Mouse (Mus musculus): Measurements from ENCODE around the gene Fars2. TPM values are rescaled to one million over a fixed set of nuclear protein-coding genes. Genes with fewer than 3 reads are reported as not detected.

Fars2 gene
- total RNA-seq, 2 experiments from 2014 or later = 33.7 to 42.4 TPM

DNA sequence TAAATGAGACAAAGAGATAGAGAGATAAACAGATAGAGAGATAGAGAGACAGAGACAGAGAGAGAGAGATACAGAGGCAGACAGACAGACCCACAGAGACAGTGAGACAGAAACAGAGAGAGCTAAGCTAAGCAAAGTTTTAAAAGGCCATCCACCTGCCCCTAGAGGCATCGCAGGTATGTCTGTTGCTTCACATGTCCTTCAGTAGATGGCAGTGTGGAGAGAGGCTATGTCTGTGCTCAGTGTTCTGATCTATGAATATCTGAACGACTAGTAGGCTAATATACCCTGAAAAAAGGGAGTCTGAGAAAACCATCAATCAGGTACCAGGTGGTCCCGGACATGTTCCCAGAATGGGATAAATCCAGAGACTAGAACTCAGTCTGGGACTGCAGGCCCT lies 537.0 kb downstream of the Fars2 start:
- Histone ChIP-seq H3K4me3 (no peak overlapping the region), H3K27ac (no peak overlapping the region)
- TF ChIP-seq CTCF (conservative IDR thresholded peaks at IDR 0.05) = peak; percentile 63
- no peak for DNase-seq (ENCODE audit: low spot score in 2 of 2)

DNA sequence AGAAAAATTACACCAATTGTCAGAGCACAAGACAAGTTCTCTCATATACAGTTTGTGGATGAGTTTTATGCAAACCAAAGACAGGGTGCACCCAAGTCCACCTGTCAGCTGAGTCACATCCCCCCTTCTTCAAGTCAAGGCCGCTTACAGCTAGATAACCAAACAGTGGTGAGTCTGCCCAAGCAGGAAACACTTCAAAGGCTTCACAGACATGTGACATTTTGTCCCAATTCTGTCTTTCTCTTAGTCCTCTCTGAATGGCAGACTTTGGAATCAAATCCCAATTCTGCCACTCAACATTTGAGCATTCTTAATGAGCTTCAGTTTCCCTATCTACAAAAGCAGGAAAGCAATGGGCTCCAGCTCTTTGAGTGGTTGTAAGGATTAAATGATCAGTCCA lies 562.1 kb downstream of the Fars2 start:
- no peak for TF ChIP-seq CTCF (conservative IDR thresholded peaks at IDR 0.05)

GRCm38 (mm10) chr13:36680690-36681355 lies 563.6 kb downstream of the Fars2 start:
- no peak overlapping the region for H3K4me3 ChIP-seq
- no peak for TF ChIP-seq CTCF (conservative IDR thresholded peaks at IDR 0.05)
- H3K27ac ChIP-seq = no peak overlapping the region
- no peak for DNase-seq (ENCODE audit: low spot score in 2 of 2)

More for the DNA sequence above, 562.1 kb downstream of the Fars2 start:
- no peak overlapping the region for H3K4me3 ChIP-seq
- no peak for DNase-seq (ENCODE audit: low spot score in 2 of 2)
- H3K27ac ChIP-seq = no peak overlapping the region

GRCm38 (mm10) chr13:36683581-36683980 lies 566.4 kb downstream of the Fars2 start:
- TF ChIP-seq CTCF (conservative IDR thresholded peaks at IDR 0.05) = no peak
- no peak overlapping the region for H3K4me3 ChIP-seq
- no peak for DNase-seq (ENCODE audit: low spot score in 2 of 2)
- H3K27ac ChIP-seq = no peak overlapping the region

DNA sequence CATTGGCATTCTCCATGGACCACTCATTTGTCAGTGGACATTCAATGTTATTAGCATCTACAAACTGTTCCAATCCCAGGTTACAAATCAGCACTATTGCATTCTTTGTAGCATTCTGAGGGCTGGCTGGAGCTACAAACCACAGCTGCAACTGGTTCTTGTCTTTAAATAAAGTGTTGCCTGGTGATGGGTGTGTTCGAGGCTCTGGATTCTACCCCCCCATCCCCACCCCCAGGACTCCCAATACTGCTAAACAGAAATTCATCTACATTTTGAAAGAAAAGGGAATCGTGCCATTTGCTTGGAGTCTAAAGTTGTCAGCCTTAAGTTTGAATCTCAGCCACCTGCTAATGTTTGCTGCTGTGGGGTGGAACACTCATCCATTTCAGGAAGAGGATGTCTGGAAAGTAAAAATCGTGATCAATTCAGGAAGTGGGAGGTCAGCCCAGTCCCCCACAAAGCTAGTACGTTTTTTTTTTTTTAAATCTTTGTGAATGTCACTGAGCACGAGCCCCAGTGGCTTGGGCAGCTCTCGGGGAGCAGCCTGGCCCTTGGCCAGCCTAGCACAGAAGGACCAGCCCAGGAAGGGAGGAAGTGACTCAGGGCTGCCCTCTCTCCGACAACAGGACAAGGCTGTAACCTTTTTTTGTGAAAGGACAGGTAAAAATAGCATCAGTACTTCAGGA lies 578.4 kb downstream of the Fars2 start:
- TF ChIP-seq CTCF (conservative IDR thresholded peaks at IDR 0.05) = no peak
- Histone ChIP-seq H3K27ac (no peak overlapping the region), H3K4me3 (no peak overlapping the region)
- DNase-seq (ENCODE audit: low spot score in 2 of 2) = peak in 1 of 2 experiments; percentile 40

- no peak overlapping the region for H3K27ac ChIP-seq
- TF ChIP-seq CTCF (conservative IDR thresholded peaks at IDR 0.05) = no peak
Observed at GRCm38 (mm10) chr13:36696351-36696771, 579.1 kb downstream of the Fars2 start.

GRCm38 (mm10) chr13:36707088-36707690 lies 590.0 kb downstream of the Fars2 start:
- Histone ChIP-seq H3K27ac (no peak overlapping the region), H3K4me3 (no peak overlapping the region)
- no peak for DNase-seq (ENCODE audit: low spot score in 2 of 2)
- TF ChIP-seq CTCF (conservative IDR thresholded peaks at IDR 0.05) = no peak

More at GRCm38 (mm10) chr13:36696351-36696771, 579.1 kb downstream of the Fars2 start:
- peak in 1 of 2 experiments; percentile 36 for DNase-seq (ENCODE audit: low spot score in 2 of 2)
- H3K4me3 ChIP-seq = no peak overlapping the region

GRCm38 (mm10) chr13:36714101-36714500 lies 596.9 kb downstream of the Fars2 start:
- no peak for DNase-seq (ENCODE audit: low spot score in 2 of 2)
- H3K4me3 ChIP-seq = no peak overlapping the region
- no peak for TF ChIP-seq CTCF (conservative IDR thresholded peaks at IDR 0.05)
- no peak overlapping the region for H3K27ac ChIP-seq

DNA sequence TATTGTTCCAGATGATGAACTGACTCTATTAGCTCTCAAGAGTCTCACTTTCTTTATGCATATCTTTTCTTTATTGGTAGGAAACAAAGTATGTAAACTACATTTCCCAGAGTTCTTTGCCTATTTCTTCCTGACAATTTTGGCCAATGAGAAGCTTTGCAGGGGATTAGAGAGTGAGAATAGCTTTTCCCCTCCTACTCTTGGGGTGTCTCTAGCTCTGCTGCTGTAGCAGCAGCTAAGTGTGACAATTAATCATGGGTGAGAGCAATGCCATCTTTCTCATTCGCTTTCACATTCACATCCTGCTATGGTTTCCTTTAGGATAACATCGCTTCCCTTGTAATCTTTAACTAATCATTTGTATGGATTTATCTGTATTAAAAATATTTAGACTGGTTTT lies 599.5 kb downstream of the Fars2 start:
- no peak for TF ChIP-seq CTCF (conservative IDR thresholded peaks at IDR 0.05)
- Histone ChIP-seq H3K4me3 (no peak overlapping the region), H3K27ac (peak overlapping the region; percentile 68)
- no peak for DNase-seq (ENCODE audit: low spot score in 2 of 2)

DNA sequence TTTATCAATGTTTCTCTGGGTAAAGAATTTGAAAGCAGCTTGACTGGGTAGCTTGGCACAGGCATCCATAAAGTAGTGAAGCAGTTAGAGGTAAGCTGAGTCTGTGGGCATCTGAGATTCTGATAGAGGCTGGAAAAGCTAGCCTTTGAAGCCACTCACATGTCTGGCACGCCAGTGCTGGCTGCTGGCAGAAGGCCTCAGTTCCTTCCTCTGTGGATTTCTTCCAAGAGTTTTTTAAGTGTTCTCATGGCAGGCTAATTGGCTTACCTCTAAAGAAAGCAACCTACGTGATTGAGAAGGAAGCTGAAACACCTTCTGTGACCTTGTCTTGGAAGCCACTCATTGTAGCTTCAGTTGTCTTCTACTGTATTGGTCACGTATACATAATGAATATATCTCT lies 600.2 kb downstream of the Fars2 start:
- no peak for DNase-seq (ENCODE audit: low spot score in 2 of 2)
- Histone ChIP-seq H3K27ac (peak overlapping the region; percentile 68), H3K4me3 (no peak overlapping the region)
- no peak for TF ChIP-seq CTCF (conservative IDR thresholded peaks at IDR 0.05)

- H3K27ac ChIP-seq = no peak overlapping the region
- no peak overlapping the region for H3K4me3 ChIP-seq
- no peak for TF ChIP-seq CTCF (conservative IDR thresholded peaks at IDR 0.05)
- no peak for DNase-seq (ENCODE audit: low spot score in 2 of 2)
Observed at GRCm38 (mm10) chr13:36720297-36721017, 603.2 kb downstream of the Fars2 start.

DNA sequence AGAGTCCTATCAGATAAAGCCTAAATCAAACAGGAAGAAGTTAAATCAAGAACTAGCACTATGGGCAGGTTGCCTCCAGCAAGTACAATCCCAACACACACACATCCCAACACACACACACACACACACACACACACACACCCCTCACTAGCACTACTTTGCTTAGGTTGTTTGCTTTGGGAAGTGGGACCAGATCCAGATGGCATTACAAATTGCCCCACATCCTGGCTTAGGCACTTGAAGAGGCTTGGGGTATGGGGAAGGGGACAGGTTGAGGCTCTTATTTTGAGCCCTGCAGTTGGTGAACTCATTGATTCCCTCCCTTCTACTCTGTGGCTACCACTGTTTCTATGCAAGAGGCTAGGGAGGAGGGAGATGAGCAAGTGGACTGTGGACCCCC lies 605.1 kb downstream of the Fars2 start:
- no peak for DNase-seq (ENCODE audit: low spot score in 2 of 2)
- Histone ChIP-seq H3K4me3 (no peak overlapping the region), H3K27ac (no peak overlapping the region)
- TF ChIP-seq CTCF (conservative IDR thresholded peaks at IDR 0.05) = no peak
